Mouse (Mus musculus) liver, adult (tissue): ENCODE results near the gene Dpyd.

ENCODE experiments used
- GATA4 ChIP-seq: IDR thresholded peaks from 2 replicates; pipeline ENCODE4 v1.6.1; 2014; ENCODE audit warnings: mild to moderate bottlenecking, low read length; ENCODE audit not compliant: insufficient replicate concordance

The Dpyd gene

GRCm38 (mm10) chr3:119464073-119464472 is 902.1 kb downstream of the Dpyd start:
- no peak for TF ChIP-seq GATA4

GRCm38 (mm10) chr3:119464479-119464878 is 902.5 kb downstream of the Dpyd start:
- TF ChIP-seq GATA4, result no peak

- no peak for TF ChIP-seq GATA4
Measured at GRCm38 (mm10) chr3:119467723-119468122, 905.8 kb downstream of the Dpyd start.
